Mouse (Mus musculus) limb, embryonic 13.5 days (tissue): ENCODE results near the gene Dok3. TPM values are rescaled to one million over a fixed set of nuclear protein-coding genes. Genes with fewer than 3 reads are reported as not detected.
"Not testable (repeated sequence)": the region's sequence is repeated elsewhere in the genome, so short reads cannot be mapped to it uniquely, and the experiment has no call there.

Experiments
- ATAC-seq: fragments of 200-750 bp; cut with Nextera tagmentation; 2 replicates; pipeline ENCODE4 v1.8.0; 2017; ENCODE audit warnings: low read depth, moderate number of reproducible peaks, moderate TSS enrichment; ENCODE audit not compliant: low FRiP score
- H3K27ac ChIP-seq: fragments of 300-500 bp; sonication (generic); 2 replicates; pipeline ENCODE4 v1.5.1; 2015; ENCODE audit warnings: inconsistent platforms, mild to moderate bottlenecking, moderate library complexity
- H3K27me3 ChIP-seq: fragments of 300-500 bp; sonication (generic); 2 replicates; pipeline ENCODE4 v1.6.1; 2015; ENCODE audit warnings: mild to moderate bottlenecking, inconsistent platforms
- H3K36me3 ChIP-seq: fragments of 300-500 bp; sonication (generic); 2 replicates; pipeline ENCODE4 v1.6.1; 2015; ENCODE audit warnings: inconsistent platforms, mild to moderate bottlenecking, moderate library complexity
- H3K4me1 ChIP-seq: fragments of 300-500 bp; sonication (generic); 2 replicates; pipeline ENCODE4 v1.6.1; 2015; ENCODE audit warnings: inconsistent platforms
- H3K4me2 ChIP-seq: fragments of 300-500 bp; sonication (generic); replicated peaks from 2 replicates; pipeline ENCODE4 v1.6.1; 2015; ENCODE audit warnings: inconsistent platforms, mild to moderate bottlenecking, moderate library complexity
- H3K4me3 ChIP-seq: fragments of 300-500 bp; sonication (generic); 2 replicates; pipeline ENCODE4 v1.5.1; 2015; ENCODE audit warnings: moderate library complexity, mild to moderate bottlenecking, inconsistent platforms
- H3K9ac ChIP-seq: fragments of 300-500 bp; sonication (generic); 2 replicates; pipeline ENCODE4 v1.6.1; 2015; ENCODE audit warnings: mild to moderate bottlenecking, inconsistent platforms
- H3K9me3 ChIP-seq: fragments of 300-500 bp; sonication (generic); 2 replicates; pipeline ENCODE4 v1.6.1; 2016; ENCODE audit warnings: inconsistent platforms
- WGBS: fragments of 180-500 bp; shearing (Covaris S2); methylation state at CpG from one replicate; pipeline ENCODE4 v1.1.7; 2015; 5-methylcytosine and 5-hydroxymethylcytosine counted together
- polyA plus RNA-seq: library from polyadenylated mRNA; unstranded; fragments of >200 nt; fragmentation: Nextera tagmentation; extraction: Ambion mirVana; gene quantifications from 2 replicates; pipeline ENCODE4 v1.2.1, GENCODE M21; 2015

The Dok3 gene
- polyA plus RNA-seq: 2.3 and 2.9 TPM in 2 replicates

DNA sequence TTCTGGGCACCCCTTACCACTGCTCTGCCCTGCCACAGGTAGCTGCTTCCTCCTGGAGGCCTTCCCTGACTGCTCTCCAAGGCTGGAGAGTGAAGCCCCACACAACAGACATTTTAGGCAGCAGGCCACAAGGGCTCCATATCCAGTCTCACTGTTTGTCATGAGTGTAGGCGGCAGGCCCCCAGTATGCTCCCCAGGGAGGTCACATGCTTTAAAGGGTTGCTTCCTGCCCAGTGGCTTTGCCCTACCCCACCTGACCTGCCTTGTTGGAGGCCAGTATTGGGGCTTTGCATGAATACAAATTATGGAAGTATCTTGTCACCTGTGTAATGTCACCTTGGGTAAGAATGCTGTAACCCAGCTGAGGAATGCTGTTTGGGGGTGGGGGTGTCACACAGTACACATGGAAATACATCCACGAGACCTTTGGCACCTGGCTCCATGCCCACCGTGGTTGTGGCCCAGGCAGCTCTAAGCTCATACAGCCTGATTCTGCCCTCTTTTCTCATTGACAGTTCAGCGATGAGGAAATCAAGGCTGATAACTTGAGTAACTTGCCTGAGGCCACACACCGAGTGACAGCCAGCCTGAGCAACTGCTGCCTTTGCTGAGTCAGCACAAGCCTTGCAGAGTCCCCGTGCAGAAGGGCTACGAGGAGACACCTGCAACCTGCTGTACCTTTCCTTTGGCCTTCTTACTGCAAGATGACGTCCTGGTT, at the start of gene Dok3:
Gene Dok3, minus strand, starts transcription at position 99 of the 718 bp plus-strand sequence.
- Histone ChIP-seq H3K4me2 (no peak within 1 kb of the TSS), H3K4me1 (no peaks in the 10 kb centered on the region), H3K36me3 (peaks cover 54% of the 10 kb centered on the region), H3K27me3 (no peaks in the 10 kb centered on the region), H3K27ac (no peak within 1 kb of the TSS), H3K4me3 (no peak within 1 kb of the TSS), H3K9me3 (no peaks in the 10 kb centered on the region), H3K9ac (no peak within 1 kb of the TSS)
- no peak for ATAC-seq
- 77% methylated on average over 8 of the region's 8 CpGs for WGBS

DNA sequence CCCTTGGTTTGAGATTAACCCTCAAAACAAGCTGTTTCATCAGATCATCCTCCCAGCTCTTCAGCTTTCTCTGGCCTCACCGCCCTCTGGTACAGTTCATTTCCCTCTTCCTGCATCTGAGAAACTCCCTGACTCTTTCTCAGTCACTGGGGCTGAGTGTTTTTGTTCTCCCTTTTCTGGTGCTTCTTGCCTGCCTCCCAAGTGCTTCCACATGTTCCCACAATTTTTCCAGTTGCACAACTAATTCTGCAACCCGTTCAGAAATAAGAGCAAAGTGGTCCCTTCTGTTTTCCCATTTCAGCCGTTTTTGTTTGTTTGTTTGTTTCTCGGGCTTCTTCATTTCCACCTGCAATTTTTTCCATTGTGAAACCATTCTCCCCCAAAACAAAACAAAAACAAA, 49.0 kb upstream of the Dok3 start:
- H3K27ac ChIP-seq: no peak overlapping the region
- H3K4me1 ChIP-seq: no peaks in the 10 kb centered on the region
- ATAC-seq: no peak
- peaks cover 6% of the 10 kb centered on the region for H3K9me3 ChIP-seq
- H3K4me2 ChIP-seq: no peak overlapping the region
- 75% methylated on average over 4 of the region's 4 CpGs for WGBS
- H3K4me3 ChIP-seq: no peak overlapping the region
- H3K27me3 ChIP-seq: no peaks in the 10 kb centered on the region; the same call in 1 of the 2 replicates
- H3K9ac ChIP-seq: no peak overlapping the region
- peaks cover 4% of the 10 kb centered on the region; the same call in 1 of the 2 replicates for H3K36me3 ChIP-seq

DNA sequence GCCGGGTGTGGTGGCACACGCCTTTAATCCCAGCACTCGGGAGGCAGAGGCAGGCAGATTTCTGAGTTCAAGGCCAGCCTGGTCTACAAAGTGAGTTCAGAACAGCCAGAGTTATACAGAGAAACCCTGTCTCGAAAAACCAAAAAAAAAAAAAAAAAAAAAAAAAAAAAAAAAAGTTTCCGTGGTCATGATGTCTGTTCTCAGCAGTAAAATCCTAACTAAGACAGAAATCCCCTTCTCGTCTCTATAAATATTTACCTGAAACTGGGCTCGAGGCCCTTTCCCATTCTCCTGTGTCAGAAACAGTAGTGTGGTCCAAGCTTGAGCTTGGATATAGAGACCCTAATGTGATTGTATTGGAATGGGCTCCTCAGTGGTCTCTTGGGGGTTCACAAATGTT, 47.8 kb upstream of the Dok3 start:
- H3K27me3 ChIP-seq, ATAC-seq, H3K4me2 ChIP-seq, H3K27ac ChIP-seq, H3K9ac ChIP-seq, H3K4me1 ChIP-seq, H3K4me3 ChIP-seq, H3K36me3 ChIP-seq, H3K9me3 ChIP-seq: not testable (repeated sequence)
- 82% methylated on average over 7 of the region's 7 CpGs for WGBS

DNA sequence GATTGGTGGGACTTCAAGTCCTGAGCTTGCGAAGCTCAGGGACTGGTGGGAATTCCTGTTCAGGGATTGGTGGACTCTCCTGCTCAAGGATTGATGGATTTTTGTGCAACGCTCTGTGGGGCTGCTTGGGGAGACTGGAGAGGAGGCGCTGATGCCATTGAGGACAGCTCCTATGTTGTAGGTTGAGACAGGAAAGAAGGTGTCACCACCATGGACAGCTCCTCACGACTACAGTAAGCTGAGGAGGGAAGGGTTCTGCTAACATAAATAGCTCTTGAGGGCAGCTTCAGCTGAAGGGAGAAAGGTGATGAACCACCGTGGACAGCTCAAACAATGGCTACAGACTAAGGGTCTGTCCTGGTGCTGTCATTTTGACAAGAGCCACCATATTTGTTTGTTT, 46.8 kb upstream of the Dok3 start:
- H3K4me3 ChIP-seq: no peak overlapping the region
- no peak for ATAC-seq
- no peaks in the 10 kb centered on the region for H3K27me3 ChIP-seq
- 63% methylated on average over 5 of the region's 5 CpGs for WGBS
- no peak overlapping the region for H3K4me2 ChIP-seq
- peaks cover 6% of the 10 kb centered on the region for H3K9me3 ChIP-seq
- peaks cover 4% of the 10 kb centered on the region; the same call in 1 of the 2 replicates for H3K36me3 ChIP-seq
- H3K27ac ChIP-seq: no peak overlapping the region
- no peak overlapping the region for H3K9ac ChIP-seq
- H3K4me1 ChIP-seq: peaks cover 6% of the 10 kb centered on the region

DNA sequence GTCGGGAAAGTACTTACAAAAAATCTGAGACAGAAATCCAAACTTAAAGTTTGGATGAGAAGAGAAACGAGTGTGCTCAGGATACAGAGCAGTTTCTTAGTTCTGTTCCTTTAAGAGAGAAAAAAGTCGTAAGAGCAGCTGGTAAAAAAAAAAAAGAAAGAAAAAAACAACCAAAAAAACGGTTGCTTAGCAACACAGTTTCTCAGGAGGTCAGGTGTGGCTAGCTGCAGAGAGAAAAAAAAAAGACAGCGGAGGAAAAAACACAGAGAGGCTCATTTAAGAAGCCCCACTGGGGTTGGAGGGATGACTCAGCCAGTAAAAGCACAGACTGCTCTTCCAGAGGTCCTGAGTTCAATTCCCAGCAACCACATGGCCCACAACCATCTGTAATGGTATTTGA, 45.2 kb upstream of the Dok3 start:
- H3K27ac ChIP-seq: no peak overlapping the region
- WGBS: 58% methylated on average over 5 of the region's 5 CpGs
- ATAC-seq: no peak
- H3K4me1 ChIP-seq: peaks cover 13% of the 10 kb centered on the region
- H3K27me3 ChIP-seq: no peaks in the 10 kb centered on the region
- H3K4me2 ChIP-seq: no peak overlapping the region
- peaks cover 4% of the 10 kb centered on the region; the same call in 1 of the 2 replicates for H3K36me3 ChIP-seq
- no peak overlapping the region for H3K4me3 ChIP-seq
- H3K9me3 ChIP-seq: peaks cover 6% of the 10 kb centered on the region
- no peak overlapping the region for H3K9ac ChIP-seq

DNA sequence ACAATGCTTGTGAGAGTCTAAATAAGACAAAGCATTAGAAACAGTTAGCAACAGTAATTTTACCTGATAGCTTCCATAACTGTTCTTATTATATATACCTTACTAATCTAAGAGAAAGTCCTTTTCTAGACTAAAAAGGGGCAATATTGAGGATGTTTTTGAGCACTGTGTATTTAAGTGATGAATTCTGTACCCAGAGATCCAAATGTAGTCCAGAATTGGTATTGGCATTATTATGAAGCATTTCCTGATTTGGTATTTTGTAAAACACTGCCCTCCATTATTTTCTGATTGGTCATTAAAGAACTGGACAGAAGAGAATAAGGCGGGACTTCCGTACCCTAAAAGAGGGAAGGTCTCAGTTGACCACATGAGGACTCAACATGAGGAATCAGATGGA, 44.3 kb upstream of the Dok3 start, which contains the start of gene Tmed9:
Gene Tmed9, plus strand, starts transcription at position 301 of the 400 bp plus-strand sequence.
- 96% methylated on average over 2 of the region's 2 CpGs for WGBS

DNA sequence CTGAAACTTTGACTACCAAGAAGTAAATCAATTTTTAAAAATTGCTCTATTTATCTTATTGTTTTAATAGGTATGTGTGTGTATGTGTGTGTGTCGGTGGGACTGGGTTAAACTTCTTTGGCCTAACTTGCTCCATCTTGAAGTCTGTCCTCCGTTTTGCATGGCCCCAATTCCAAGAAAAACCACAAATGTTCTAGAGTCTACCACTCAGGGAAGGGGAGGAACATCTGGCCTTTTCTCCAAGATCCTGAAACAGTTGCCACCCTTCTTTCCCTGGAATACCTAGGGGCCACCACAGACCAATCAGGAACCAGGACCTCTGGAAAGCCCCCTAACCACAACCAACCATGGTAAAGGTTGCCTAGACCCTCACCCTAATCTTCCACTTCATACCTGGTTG, 42.9 kb upstream of the Dok3 start:
- H3K4me1 ChIP-seq: peaks cover 18% of the 10 kb centered on the region
- peaks cover 6% of the 10 kb centered on the region for H3K9me3 ChIP-seq
- H3K4me2 ChIP-seq: peak overlapping the region; percentile 21; the same call in 1 of the 2 replicates
- no peaks in the 10 kb centered on the region for H3K27me3 ChIP-seq
- 74% methylated on average over 2 of the region's 2 CpGs for WGBS
- ATAC-seq: no peak
- no peak overlapping the region for H3K4me3 ChIP-seq
- H3K27ac ChIP-seq: no peak overlapping the region
- no peak overlapping the region for H3K9ac ChIP-seq
- H3K36me3 ChIP-seq: peaks cover 13% of the 10 kb centered on the region

More for the DNA sequence above, 44.3 kb upstream of the Dok3 start, which contains the start of gene Tmed9:
- Histone ChIP-seq H3K4me3 (no peak within 1 kb of the TSS), H3K4me1 (peaks cover 18% of the 10 kb centered on the region), H3K36me3 (peaks cover 4% of the 10 kb centered on the region; the same call in 1 of the 2 replicates), H3K9me3 (peaks cover 6% of the 10 kb centered on the region), H3K27ac (no peak within 1 kb of the TSS), H3K9ac (no peak within 1 kb of the TSS), H3K4me2 (no peak within 1 kb of the TSS), H3K27me3 (no peaks in the 10 kb centered on the region)
- no peak for ATAC-seq

DNA sequence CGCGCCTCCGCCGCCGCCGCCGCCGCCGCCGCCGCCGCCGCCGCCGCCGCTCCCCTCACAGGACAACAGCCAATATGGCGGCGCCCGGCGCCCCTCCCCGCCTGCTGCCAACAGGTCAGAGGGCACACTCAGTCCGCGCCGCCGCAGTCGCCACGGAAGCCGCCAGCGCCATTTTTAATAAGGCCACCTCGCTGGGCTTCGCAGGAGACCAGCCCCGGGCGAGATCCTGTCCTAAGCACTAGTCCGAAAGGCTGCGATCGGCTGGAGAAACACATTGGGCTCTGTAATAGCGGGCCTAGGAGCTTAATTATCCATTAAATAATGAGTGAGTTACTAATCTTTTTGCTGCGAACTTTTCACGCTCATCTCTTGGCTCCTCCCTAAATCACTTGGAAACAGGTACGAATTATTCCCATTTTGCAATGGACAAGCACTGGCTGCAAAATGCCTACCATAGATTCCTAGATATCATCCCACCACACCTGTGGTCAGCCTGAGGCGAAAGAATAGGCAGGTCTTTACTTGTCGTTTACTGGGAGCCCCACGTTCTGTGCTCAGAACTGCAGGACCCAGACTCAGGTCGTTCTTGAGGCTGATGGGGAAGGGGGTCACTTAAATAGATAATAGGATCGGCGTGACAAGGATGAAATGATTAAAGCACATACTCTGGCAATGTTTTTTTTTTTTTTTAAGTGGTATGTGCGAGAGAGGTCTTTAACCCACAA, 42.1 kb upstream of the Dok3 start, which contains the start of gene Fam193b:
Gene Fam193b, minus strand, starts transcription at position 94 of the 725 bp plus-strand sequence.
- Histone ChIP-seq H3K4me1 (peaks cover 18% of the 10 kb centered on the region), H3K27me3 (no peaks in the 10 kb centered on the region), H3K9ac (peak within 1 kb of the TSS; percentile 98), H3K4me2 (peak within 1 kb of the TSS; percentile 97), H3K9me3 (peaks cover 6% of the 10 kb centered on the region), H3K27ac (peak within 1 kb of the TSS; percentile 90), H3K4me3 (peak within 1 kb of the TSS; percentile 97), H3K36me3 (peaks cover 19% of the 10 kb centered on the region)
- WGBS: 3% methylated on average over 30 of the region's 47 CpGs
- ATAC-seq: peak; percentile 91

DNA sequence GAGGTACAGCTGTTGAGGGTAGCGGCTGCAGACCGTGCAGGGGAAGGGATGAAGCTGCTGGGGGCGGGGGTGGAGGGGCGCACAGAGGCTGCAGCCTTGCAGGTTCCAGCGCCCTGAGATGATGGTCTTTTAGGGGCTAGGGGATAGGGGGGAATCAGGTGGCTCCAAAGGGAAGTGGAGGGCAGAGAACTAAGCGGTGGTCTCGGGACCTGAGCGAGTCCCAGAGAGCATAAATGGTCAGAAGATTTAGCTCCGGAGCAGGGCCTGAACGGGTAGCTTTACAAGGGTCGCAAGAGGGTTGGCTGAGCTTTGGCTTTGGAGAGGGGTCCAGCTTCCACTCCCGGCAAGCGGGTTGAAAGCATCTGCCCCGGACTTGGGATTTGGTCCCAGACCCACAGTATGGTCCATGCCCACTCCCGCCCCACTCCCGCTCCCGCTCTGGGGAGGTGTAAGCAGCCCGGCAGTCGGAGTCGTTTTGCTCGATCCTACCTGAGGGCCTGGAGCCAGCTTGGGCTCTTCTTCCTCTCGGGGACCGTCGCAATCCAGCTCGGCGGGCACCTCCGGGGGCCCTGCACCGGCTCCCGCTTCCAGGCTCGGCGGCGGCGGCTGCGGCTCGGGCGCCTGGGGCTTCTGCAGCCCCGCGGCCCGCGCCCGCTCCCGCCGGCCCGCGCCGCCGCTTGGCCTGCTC, 41.3 kb upstream of the Dok3 start:
- ATAC-seq: peak; percentile 72
- peak overlapping the region; percentile 98 for H3K9ac ChIP-seq
- peaks cover 18% of the 10 kb centered on the region for H3K4me1 ChIP-seq
- H3K36me3 ChIP-seq: peaks cover 21% of the 10 kb centered on the region
- peak overlapping the region; percentile 90 for H3K27ac ChIP-seq
- H3K4me2 ChIP-seq: peak overlapping the region; percentile 97
- under 1% methylated on average over 46 of the region's 47 CpGs for WGBS
- no peaks in the 10 kb centered on the region for H3K27me3 ChIP-seq
- H3K9me3 ChIP-seq: peaks cover 6% of the 10 kb centered on the region
- peak overlapping the region; percentile 97 for H3K4me3 ChIP-seq

DNA sequence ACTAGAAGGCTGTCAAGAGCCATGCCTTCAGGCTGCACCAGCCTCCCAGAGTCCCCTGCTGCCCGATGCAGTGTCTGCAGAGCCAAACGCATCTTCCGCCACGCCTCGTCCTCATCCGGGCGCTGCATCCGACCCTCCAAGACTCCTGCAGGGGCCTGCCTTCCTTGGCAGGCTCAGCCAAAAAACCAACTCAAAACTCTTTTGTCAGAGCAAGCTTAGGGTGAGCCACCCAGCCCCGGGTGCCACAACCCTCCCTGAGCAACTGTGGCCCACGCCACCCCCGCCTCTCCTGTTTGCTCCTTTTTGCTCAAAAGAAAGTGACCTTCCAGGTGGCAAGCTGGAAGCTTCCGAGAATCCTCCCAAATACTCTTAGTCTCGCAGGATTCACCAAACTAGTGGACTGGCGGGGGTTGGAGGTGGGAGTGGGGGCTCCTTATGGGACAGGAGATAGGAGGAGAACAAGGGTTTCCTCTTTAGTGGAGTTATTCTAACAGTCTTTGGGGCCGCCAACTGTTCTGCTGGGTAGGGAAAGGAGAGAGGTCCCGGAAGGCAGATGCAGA, 40.7 kb upstream of the Dok3 start:
- H3K9ac ChIP-seq: peak overlapping the region; percentile 98
- ATAC-seq: no peak
- peaks cover 6% of the 10 kb centered on the region for H3K9me3 ChIP-seq
- H3K4me2 ChIP-seq: peak overlapping the region; percentile 97
- H3K27ac ChIP-seq: peak overlapping the region; percentile 90
- WGBS: 9% methylated on average over 16 of the region's 16 CpGs
- H3K4me1 ChIP-seq: peaks cover 18% of the 10 kb centered on the region
- peaks cover 21% of the 10 kb centered on the region for H3K36me3 ChIP-seq
- H3K27me3 ChIP-seq: no peaks in the 10 kb centered on the region
- H3K4me3 ChIP-seq: peak overlapping the region; percentile 97

DNA sequence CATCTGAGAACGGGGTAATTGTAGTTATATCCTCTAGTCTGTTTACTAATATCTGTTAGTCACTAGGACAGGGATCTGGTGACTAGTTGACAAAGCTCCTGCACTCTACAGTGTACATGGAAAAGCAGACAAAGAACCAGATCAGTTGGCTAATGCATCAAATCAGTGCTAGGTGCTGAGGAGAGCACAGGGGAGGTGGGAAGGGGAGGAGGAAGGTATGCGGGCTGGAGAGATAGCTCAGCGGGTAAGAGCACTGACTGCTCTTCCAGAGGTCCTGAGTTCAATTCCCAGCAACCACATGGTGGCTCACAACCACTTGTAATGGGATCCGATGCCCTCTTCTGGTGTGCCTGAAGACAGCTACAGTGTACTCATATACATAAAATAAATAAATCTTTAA, 39.4 kb upstream of the Dok3 start:
- 90% methylated on average over 4 of the region's 4 CpGs for WGBS
- not testable (repeated sequence) for H3K27ac ChIP-seq, H3K9me3 ChIP-seq, H3K4me3 ChIP-seq, H3K27me3 ChIP-seq, ATAC-seq, H3K4me2 ChIP-seq, H3K9ac ChIP-seq
- H3K4me1 ChIP-seq: peaks cover 25% of the 10 kb centered on the region
- H3K36me3 ChIP-seq: peaks cover 24% of the 10 kb centered on the region
